Mouse (Mus musculus) stomach, postnatal 0 days (tissue): ENCODE measurements at regions not wholly inside any gene's neighbourhood (a gene's known extent, or its start where the extent isn't known, plus 50 kb on each side); places are given as distances from the start of the nearest gene placed in this dataset.

Experiments
- ATAC-seq: fragments of 200-750 bp; cut with Nextera tagmentation; 2 replicates; pipeline ENCODE4 v1.8.0; 2017; ENCODE audit not compliant: low FRiP score, low TSS enrichment
- DNase-seq: peaks from one replicate; pipeline ENCODE4 v3.0.0-alpha.2; 2016; ENCODE audit warnings: low spot score
- H3K27ac ChIP-seq: fragments of 300-500 bp; sonication (generic); replicated peaks from 2 replicates; pipeline ENCODE4 v1.5.1; 2014; ENCODE audit warnings: mild to moderate bottlenecking, control low read depth
- H3K27me3 ChIP-seq: fragments of 300-500 bp; sonication (generic); 2 replicates; pipeline ENCODE4 v1.6.1; 2014; ENCODE audit warnings: low read length; ENCODE audit not compliant: control insufficient read depth, insufficient read depth
- H3K36me3 ChIP-seq: fragments of 300-500 bp; sonication (generic); 2 replicates; pipeline ENCODE4 v1.6.1; 2014; ENCODE audit warnings: low read length, mixed read lengths; ENCODE audit not compliant: control insufficient read depth, insufficient read depth
- H3K4me1 ChIP-seq: fragments of 300-500 bp; sonication (generic); replicated peaks from 2 replicates; pipeline ENCODE4 v1.6.1; 2014; ENCODE audit warnings: antibody characterized with exemption; ENCODE audit not compliant: control insufficient read depth, insufficient read depth
- H3K4me2 ChIP-seq: fragments of 300-500 bp; sonication (generic); replicated peaks from 2 replicates; pipeline ENCODE4 v1.6.1; 2014; ENCODE audit warnings: low read depth, mild to moderate bottlenecking, control low read depth, moderate library complexity
- H3K4me3 ChIP-seq: fragments of 300-500 bp; sonication (generic); 2 replicates; pipeline ENCODE4 v1.5.1; 2014; ENCODE audit warnings: low read depth, low read length, control low read depth
- H3K9ac ChIP-seq: fragments of 300-500 bp; sonication (generic); 2 replicates; pipeline ENCODE4 v1.6.1; 2014; ENCODE audit warnings: mild to moderate bottlenecking, low read length, control low read depth, mixed read lengths
- H3K9me3 ChIP-seq: fragments of 300-500 bp; sonication (generic); 2 replicates; pipeline ENCODE4 v1.6.1; 2016; ENCODE audit warnings: low read length; ENCODE audit not compliant: control insufficient read depth
- CTCF ChIP-seq: IDR thresholded peaks from 2 replicates; pipeline ENCODE4 v1.5.1; 2016; ENCODE audit warnings: antibody characterized with exemption, low read depth, mild to moderate bottlenecking, moderate library complexity
- EP300 ChIP-seq: optimal IDR thresholded peaks from 2 replicates; pipeline ENCODE3; 2016; ENCODE audit warnings: antibody characterized with exemption
- WGBS: fragments of 180-500 bp; shearing (Covaris S2); extraction: QIAGEN DNeasy Blood & Tissue Kit; methylation state at CpG from one replicate; pipeline ENCODE4 v1.1.7; 2014; 5-methylcytosine and 5-hydroxymethylcytosine counted together

DNA sequence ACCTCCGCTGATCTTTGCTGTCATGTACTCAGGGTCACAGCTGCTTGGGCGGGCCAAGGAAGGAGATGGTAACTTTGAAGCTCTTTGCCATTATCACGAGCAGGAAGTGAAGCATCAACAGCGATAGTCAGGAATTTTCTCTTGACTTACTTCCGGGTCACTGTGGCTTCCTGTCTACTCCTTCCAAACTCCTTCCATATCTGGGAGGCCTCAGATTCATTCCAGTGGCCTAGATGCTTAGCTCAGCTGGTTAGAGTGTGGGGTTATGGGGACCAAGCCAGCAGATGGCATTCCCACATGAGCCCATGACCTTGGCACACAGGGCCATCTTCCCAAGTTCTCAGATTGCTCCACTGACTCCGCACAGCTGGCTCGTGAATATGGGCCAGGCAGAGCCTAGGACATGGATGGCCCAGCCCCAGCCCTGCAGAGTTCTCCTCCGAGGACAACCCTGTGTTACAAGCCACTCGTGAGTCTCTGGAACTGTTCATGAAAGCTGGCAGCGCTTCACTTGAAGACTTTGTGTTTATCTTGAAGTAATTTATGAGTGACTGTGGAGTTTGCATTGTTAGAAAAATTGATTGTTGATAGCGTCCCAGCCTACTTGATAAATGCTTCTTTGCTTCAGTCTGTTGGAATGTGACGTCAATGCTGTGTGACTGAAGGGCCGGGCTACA is 133.2 kb downstream of the Slc30a10 start:
- DNase-seq (no peak), ATAC-seq (peak; percentile 67; the same call in 1 of the 2 replicates)
- Histone ChIP-seq H3K9me3 (no peaks in the 10 kb centered on the region), H3K9ac (no peak overlapping the region), H3K4me2 (no peak overlapping the region), H3K4me3 (no peak overlapping the region), H3K4me1 (no peaks in the 10 kb centered on the region), H3K27me3 (no peaks in the 10 kb centered on the region), H3K27ac (peak overlapping the region; percentile 40; the same call in 1 of the 2 replicates), H3K36me3 (no peaks in the 10 kb centered on the region)
- TF ChIP-seq CTCF (no peak), EP300 (no peak)
- 42% methylated on average over 13 of the region's 13 CpGs for WGBS

DNA sequence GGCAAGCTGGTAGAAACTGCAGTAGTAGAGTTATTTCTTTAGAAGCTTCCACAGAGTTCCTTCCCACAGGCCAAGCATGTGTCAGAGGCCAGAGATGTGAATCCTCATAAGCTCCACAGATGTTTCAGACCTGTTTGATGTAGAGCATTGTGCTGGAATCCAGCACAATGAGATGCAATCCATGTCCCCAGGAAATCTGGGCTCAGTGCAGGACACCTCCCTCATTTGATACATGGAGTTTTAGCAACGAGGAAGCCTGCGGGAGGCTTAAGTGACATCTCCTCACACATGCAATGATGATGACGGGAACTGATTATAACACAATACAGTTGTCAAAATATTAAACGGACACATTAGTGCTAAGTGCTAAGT is 133.7 kb downstream of the Slc30a10 start:
- Histone ChIP-seq H3K36me3 (no peaks in the 10 kb centered on the region), H3K4me3 (no peak overlapping the region), H3K27me3 (no peaks in the 10 kb centered on the region), H3K4me1 (no peaks in the 10 kb centered on the region), H3K27ac (no peak overlapping the region), H3K4me2 (no peak overlapping the region), H3K9ac (no peak overlapping the region), H3K9me3 (no peaks in the 10 kb centered on the region)
- ATAC-seq = no peak
- no peak for DNase-seq
- no peak for TF ChIP-seq EP300
- TF ChIP-seq CTCF = no peak
- WGBS = 63% methylated on average over 4 of the region's 4 CpGs

DNA sequence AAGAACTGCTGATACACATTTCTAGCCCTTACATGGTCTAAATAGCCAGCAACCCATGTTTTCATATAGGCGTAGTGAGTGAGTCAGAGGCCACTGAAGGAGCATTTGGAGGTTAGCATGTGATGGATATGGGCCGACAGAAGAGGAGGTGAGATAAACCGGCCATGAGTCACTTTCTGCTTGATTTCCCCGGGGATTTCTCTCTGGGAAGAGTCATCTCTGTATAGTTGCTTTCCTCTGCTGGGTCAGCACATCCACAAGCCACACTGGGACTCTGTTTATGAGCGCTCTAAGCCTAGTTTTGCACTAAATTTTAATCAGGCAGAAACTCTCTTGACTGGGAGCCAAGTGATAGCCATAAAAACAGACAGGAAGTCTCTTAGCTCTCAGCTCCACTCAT is 142.2 kb downstream of the Slc30a10 start:
- Histone ChIP-seq H3K4me1 (no peaks in the 10 kb centered on the region), H3K9ac (no peak overlapping the region), H3K36me3 (no peaks in the 10 kb centered on the region), H3K27ac (no peak overlapping the region), H3K4me3 (no peak overlapping the region), H3K27me3 (no peaks in the 10 kb centered on the region), H3K4me2 (no peak overlapping the region), H3K9me3 (no peaks in the 10 kb centered on the region)
- TF ChIP-seq EP300 (no peak), CTCF (no peak)
- DNase-seq = no peak
- WGBS = 70% methylated on average over 5 of the region's 5 CpGs
- no peak for ATAC-seq

DNA sequence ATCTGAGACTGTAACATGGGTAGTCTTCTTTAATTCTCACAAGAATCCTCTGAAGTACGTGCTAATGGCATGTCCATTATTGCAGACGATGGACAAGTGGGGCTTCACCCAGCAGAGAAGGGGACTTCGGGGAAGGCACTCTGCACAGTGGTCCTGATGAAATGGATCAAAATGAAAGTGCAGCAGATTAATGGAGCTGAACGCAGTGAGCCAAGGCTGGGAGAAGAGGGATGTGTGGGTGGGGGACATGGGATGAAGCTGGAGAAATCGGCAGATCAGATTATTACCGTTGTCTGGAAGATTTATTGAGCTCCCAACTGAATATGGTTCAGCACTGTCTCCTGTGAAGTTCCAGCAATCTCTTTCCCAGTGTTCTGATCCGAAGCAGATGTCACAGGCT is 143.9 kb downstream of the Slc30a10 start:
- ATAC-seq (no peak), DNase-seq (no peak)
- 78% methylated on average over 7 of the region's 7 CpGs for WGBS
- Histone ChIP-seq H3K9ac (no peak overlapping the region), H3K9me3 (no peaks in the 10 kb centered on the region), H3K4me1 (no peaks in the 10 kb centered on the region), H3K27ac (no peak overlapping the region), H3K4me2 (no peak overlapping the region), H3K36me3 (no peaks in the 10 kb centered on the region), H3K4me3 (no peak overlapping the region), H3K27me3 (no peaks in the 10 kb centered on the region)
- TF ChIP-seq CTCF = no peak
- no peak for TF ChIP-seq EP300

DNA sequence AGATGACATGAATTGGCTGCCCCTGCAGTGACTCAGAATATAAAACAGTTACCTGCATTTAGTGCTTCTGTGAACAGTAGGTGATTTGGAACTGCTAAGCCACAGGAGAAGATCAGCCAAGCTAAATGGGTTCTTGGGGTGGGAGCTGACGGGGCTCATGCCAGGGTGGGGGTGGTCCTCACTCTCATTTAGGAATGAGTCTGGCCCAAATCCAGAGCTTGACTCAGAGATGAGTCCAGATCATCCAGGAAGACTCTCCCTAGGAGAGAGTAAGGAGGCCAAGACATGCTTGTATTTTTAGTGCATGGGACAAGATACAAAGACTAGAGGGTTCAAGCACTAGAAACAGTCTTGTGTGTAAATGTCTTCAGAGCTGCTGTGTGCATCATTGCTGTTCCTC is 146.5 kb downstream of the Slc30a10 start:
- Histone ChIP-seq H3K4me2 (no peak overlapping the region), H3K4me3 (no peak overlapping the region), H3K36me3 (no peaks in the 10 kb centered on the region), H3K27me3 (no peaks in the 10 kb centered on the region), H3K27ac (no peak overlapping the region), H3K9ac (no peak overlapping the region), H3K9me3 (no peaks in the 10 kb centered on the region), H3K4me1 (no peaks in the 10 kb centered on the region)
- DNase-seq (no peak), ATAC-seq (no peak)
- TF ChIP-seq EP300 = no peak
- TF ChIP-seq CTCF = no peak
- 84% methylated on average over 1 of the region's 1 CpGs for WGBS

DNA sequence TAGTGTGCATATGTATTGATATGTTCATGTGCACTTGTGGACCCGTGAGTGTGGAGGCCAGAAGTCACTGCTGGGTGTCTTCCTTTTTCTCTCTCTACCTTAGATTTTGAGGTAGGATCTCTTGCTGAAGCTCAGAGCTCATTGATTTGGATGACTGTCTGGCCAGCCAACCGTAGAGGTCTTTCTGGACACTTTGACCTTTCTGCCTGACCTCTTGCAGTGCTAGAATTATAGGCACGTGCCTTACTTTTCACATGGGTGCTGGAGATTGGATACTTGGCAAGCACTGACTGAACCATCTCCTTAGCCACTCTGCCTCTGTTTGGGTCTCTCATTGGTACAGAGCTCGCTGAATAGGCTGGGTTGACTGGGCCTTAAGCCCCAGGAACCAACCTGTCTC is 151.3 kb downstream of the Slc30a10 start:
- ATAC-seq = no peak
- TF ChIP-seq EP300 = no peak
- TF ChIP-seq CTCF = no peak
- 81% methylated on average over 4 of the region's 4 CpGs for WGBS

More for the DNA sequence above, 151.3 kb downstream of the Slc30a10 start:
- Histone ChIP-seq H3K9ac (no peak overlapping the region), H3K4me2 (no peak overlapping the region), H3K27ac (no peak overlapping the region), H3K36me3 (no peaks in the 10 kb centered on the region), H3K9me3 (no peaks in the 10 kb centered on the region), H3K4me1 (no peaks in the 10 kb centered on the region), H3K4me3 (no peak overlapping the region), H3K27me3 (no peaks in the 10 kb centered on the region)
- DNase-seq = no peak
